Mouse (Mus musculus) hindbrain, postnatal 0 days (tissue): ENCODE measurements at regions not wholly inside any gene's neighbourhood (a gene's known extent, or its start where the extent isn't known, plus 50 kb on each side); places are given as distances from the start of the nearest gene placed in this dataset.

Experiments used
- ATAC-seq: fragments of 200-750 bp; cut with Nextera tagmentation; 2 replicates; pipeline ENCODE4 v1.8.0; 2017; ENCODE audit warnings: mild to moderate bottlenecking, moderate TSS enrichment, moderate library complexity
- DNase-seq: peaks from one replicate; pipeline ENCODE4 v3.0.0-alpha.2; 2015; ENCODE audit warnings: low spot score
- H3K27ac ChIP-seq: fragments of 300-500 bp; sonication (generic); 2 replicates; pipeline ENCODE4 v1.5.1; 2014; ENCODE audit warnings: mild to moderate bottlenecking
- H3K27me3 ChIP-seq: fragments of 300-500 bp; sonication (generic); 2 replicates; pipeline ENCODE4 v1.6.1; 2014; ENCODE audit warnings: low read length, mixed read lengths; ENCODE audit not compliant: insufficient read depth
- H3K36me3 ChIP-seq: fragments of 300-500 bp; sonication (generic); 2 replicates; pipeline ENCODE4 v1.6.1; 2014; ENCODE audit warnings: low read length, mixed read lengths; ENCODE audit not compliant: insufficient read depth
- H3K4me1 ChIP-seq: fragments of 300-500 bp; sonication (generic); 2 replicates; pipeline ENCODE4 v1.6.1; 2014; ENCODE audit warnings: antibody characterized with exemption, low read length, mixed read lengths; ENCODE audit not compliant: insufficient read depth
- H3K4me2 ChIP-seq: fragments of 300-500 bp; sonication (generic); 2 replicates; pipeline ENCODE4 v1.6.1; 2014; ENCODE audit warnings: low read depth, mild to moderate bottlenecking, low read length, moderate library complexity, mixed read lengths
- H3K4me3 ChIP-seq: fragments of 300-500 bp; sonication (generic); 2 replicates; pipeline ENCODE4 v1.5.1; 2014; ENCODE audit warnings: low read length
- H3K9ac ChIP-seq: fragments of 300-500 bp; sonication (generic); replicated peaks from 2 replicates; pipeline ENCODE4 v1.6.1; 2014; ENCODE audit warnings: mild to moderate bottlenecking, low read length, moderate library complexity, mixed read lengths
- H3K9me3 ChIP-seq: fragments of 300-500 bp; sonication (generic); 2 replicates; pipeline ENCODE4 v1.6.1; 2016; ENCODE audit warnings: low read length, mixed read lengths
- CTCF ChIP-seq: IDR thresholded peaks from 2 replicates; pipeline ENCODE4 v1.5.1; 2016; ENCODE audit warnings: antibody characterized with exemption, control low read depth, low read depth
- WGBS: fragments of 180-500 bp; shearing (Covaris S2); extraction: QIAGEN DNeasy Blood & Tissue Kit; methylation state at CpG from one replicate; pipeline ENCODE4 v1.1.7; 2014; 5-methylcytosine and 5-hydroxymethylcytosine counted together

- Histone ChIP-seq H3K27me3 (no peaks in the 10 kb centered on the region), H3K9ac (no peak overlapping the region), H3K9me3 (no peaks in the 10 kb centered on the region), H3K27ac (no peak overlapping the region), H3K4me3 (no peak overlapping the region), H3K4me1 (no peaks in the 10 kb centered on the region), H3K4me2 (no peak overlapping the region), H3K36me3 (no peaks in the 10 kb centered on the region)
- ATAC-seq (no peak), DNase-seq (no peak)
- no peak for TF ChIP-seq CTCF
- WGBS, result 89% methylated on average over 1 of the region's 1 CpGs
These were observed 119.8 kb downstream of the Tbr1 start for GRCm38 (mm10) chr2:61922496-61922895.

- H3K9me3 ChIP-seq, result no peaks in the 10 kb centered on the region
- no peak overlapping the region for H3K4me2 ChIP-seq
- no peaks in the 10 kb centered on the region for H3K36me3 ChIP-seq
- DNase-seq (no peak), ATAC-seq (no peak)
- no peak overlapping the region for H3K4me3 ChIP-seq
- H3K4me1 ChIP-seq, result no peaks in the 10 kb centered on the region
- no peak overlapping the region for H3K27ac ChIP-seq
- WGBS, result 66% methylated on average over 2 of the region's 2 CpGs
- no peak for TF ChIP-seq CTCF
- no peaks in the 10 kb centered on the region for H3K27me3 ChIP-seq
- no peak overlapping the region for H3K9ac ChIP-seq
These were observed 108.0 kb upstream of the Slc4a10 start for GRCm38 (mm10) chr2:61938296-61938695.

DNA sequence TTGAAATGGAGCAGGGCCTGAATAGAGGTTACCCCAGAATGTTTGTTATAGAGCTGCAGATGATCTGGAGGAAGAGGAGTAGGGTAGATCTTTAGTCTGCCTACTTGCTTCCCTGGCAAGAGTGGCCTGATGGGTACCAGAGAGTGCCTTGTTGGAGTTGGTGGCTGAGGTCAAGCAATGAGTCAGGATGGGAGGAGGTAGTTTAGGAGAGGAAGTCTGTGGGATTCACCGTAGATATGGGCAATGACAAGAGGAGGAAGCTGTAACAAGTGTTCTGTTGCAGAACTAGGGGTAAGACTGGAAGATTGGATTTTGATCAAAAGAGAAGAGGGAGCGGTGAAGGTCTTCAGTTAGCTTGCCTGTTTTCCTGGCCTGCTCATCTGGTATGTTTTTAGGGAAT, 80.3 kb upstream of the Slc4a10 start:
- no peak overlapping the region for H3K4me2 ChIP-seq
- ATAC-seq (no peak), DNase-seq (no peak)
- H3K9ac ChIP-seq, result no peak overlapping the region
- no peak overlapping the region for H3K4me3 ChIP-seq
- H3K9me3 ChIP-seq, result no peaks in the 10 kb centered on the region
- H3K27ac ChIP-seq, result no peak overlapping the region
- 95% methylated on average over 2 of the region's 2 CpGs for WGBS
- H3K4me1 ChIP-seq, result no peaks in the 10 kb centered on the region
- no peaks in the 10 kb centered on the region for H3K36me3 ChIP-seq
- TF ChIP-seq CTCF, result no peak
- H3K27me3 ChIP-seq, result no peaks in the 10 kb centered on the region

DNA sequence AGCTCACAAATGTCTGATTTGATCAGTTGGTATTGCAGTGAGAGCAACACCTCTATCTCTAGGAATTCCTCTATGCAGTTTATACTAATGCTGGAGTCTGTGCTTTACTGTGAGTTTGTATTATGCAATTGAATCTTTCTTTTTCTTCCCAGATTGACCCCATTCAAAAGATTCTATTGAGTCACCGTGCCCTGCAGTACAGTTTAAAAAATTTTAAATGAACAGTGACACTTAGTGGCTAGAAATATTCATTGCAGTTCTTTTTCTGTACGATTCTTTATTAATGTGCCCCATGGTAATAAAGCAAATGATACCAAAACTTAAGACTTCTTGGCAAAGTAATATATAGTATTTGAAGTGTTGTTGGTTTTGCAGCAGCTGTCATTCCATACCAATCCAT, 78.5 kb upstream of the Slc4a10 start:
- Histone ChIP-seq H3K9me3 (no peaks in the 10 kb centered on the region), H3K4me1 (no peaks in the 10 kb centered on the region), H3K9ac (no peak overlapping the region), H3K36me3 (no peaks in the 10 kb centered on the region), H3K4me2 (no peak overlapping the region), H3K4me3 (no peak overlapping the region), H3K27me3 (no peaks in the 10 kb centered on the region), H3K27ac (no peak overlapping the region)
- ATAC-seq (no peak; the same call in 1 of the 2 replicates), DNase-seq (peak; percentile 59)
- WGBS, result 13% methylated on average over 2 of the region's 2 CpGs
- peak; percentile 55 for TF ChIP-seq CTCF

DNA sequence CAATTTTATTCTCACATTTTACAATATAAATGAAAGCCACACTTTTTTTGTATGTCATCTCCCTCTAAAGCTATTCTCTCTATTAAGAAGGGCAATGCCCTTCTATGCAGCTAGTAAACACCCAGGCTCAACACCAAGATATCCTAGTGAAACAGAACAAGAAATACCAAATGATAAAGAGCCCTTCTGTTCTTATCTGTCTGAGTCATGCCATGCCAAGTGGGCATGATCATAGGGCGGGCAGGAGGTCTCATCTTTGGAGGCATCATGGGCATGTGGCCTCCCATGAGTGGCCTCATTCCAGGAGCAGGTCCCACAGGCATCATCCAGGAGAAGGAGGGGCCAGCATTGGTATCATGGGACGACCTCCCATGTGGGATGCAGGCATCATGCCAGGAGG, 76.2 kb upstream of the Slc4a10 start:
- DNase-seq (no peak), ATAC-seq (no peak)
- H3K9me3 ChIP-seq, result 0 out of 2 replicates have a peak, but pooled peaks cover 2% of the 10 kb centered on the region
- 46% methylated on average over 2 of the region's 2 CpGs for WGBS
- H3K9ac ChIP-seq, result no peak overlapping the region
- H3K27ac ChIP-seq, result no peak overlapping the region
- H3K4me1 ChIP-seq, result no peaks in the 10 kb centered on the region
- H3K4me2 ChIP-seq, result no peak overlapping the region
- H3K4me3 ChIP-seq, result no peak overlapping the region
- TF ChIP-seq CTCF, result no peak
- no peaks in the 10 kb centered on the region for H3K36me3 ChIP-seq
- H3K27me3 ChIP-seq, result no peaks in the 10 kb centered on the region

GRCm38 (mm10) chr2:61984771-61985170, 61.5 kb upstream of the Slc4a10 start:
- no peak for TF ChIP-seq CTCF
- WGBS, result 60% methylated on average over 3 of the region's 3 CpGs
- H3K4me3 ChIP-seq, result no peak overlapping the region

GRCm38 (mm10) chr2:61986967-61987550, 59.2 kb upstream of the Slc4a10 start:
- 59% methylated on average over 5 of the region's 5 CpGs for WGBS
- Histone ChIP-seq H3K4me3 (no peak overlapping the region), H3K9me3 (no peaks in the 10 kb centered on the region), H3K36me3 (no peaks in the 10 kb centered on the region), H3K9ac (no peak overlapping the region), H3K27ac (no peak overlapping the region), H3K27me3 (no peaks in the 10 kb centered on the region), H3K4me2 (no peak overlapping the region), H3K4me1 (no peaks in the 10 kb centered on the region)
- peak; percentile 66 for TF ChIP-seq CTCF
- ATAC-seq (no peak), DNase-seq (peak; percentile 37)

More at GRCm38 (mm10) chr2:61984771-61985170, 61.5 kb upstream of the Slc4a10 start:
- no peaks in the 10 kb centered on the region for H3K27me3 ChIP-seq
- H3K4me1 ChIP-seq, result no peaks in the 10 kb centered on the region
- no peaks in the 10 kb centered on the region for H3K36me3 ChIP-seq
- no peak for DNase-seq
- H3K9ac ChIP-seq, result no peak overlapping the region
- no peak overlapping the region for H3K27ac ChIP-seq
- ATAC-seq, result no peak
- H3K4me2 ChIP-seq, result no peak overlapping the region
- no peaks in the 10 kb centered on the region for H3K9me3 ChIP-seq
